Mouse (Mus musculus) cortical plate, adult 2 months (tissue): ENCODE data around the gene Nrxn2. TPM values are rescaled to one million over a fixed set of nuclear protein-coding genes. Genes with fewer than 3 reads are reported as not detected.

Source experiments
- H3K27ac ChIP-seq: fragments of 200-500 bp; 2 replicates; pipeline ENCODE4 v1.5.1; 2012; ENCODE audit warnings: low read length, control low read depth, inconsistent platforms; ENCODE audit not compliant: insufficient read depth
- H3K4me1 ChIP-seq: fragments of 200-500 bp; 2 replicates; pipeline ENCODE4 v1.6.1; 2011; ENCODE audit warnings: low read length; ENCODE audit not compliant: control insufficient read depth, insufficient read depth
- H3K4me3 ChIP-seq: fragments of 200-500 bp; 2 replicates; pipeline ENCODE4 v1.5.1; 2011; ENCODE audit warnings: mild to moderate bottlenecking, low read length, control low read depth; ENCODE audit not compliant: insufficient read depth
- CTCF ChIP-seq: fragments of 200-500 bp; IDR thresholded peaks from 2 replicates; pipeline ENCODE4 v1.5.1; 2011; ENCODE audit warnings: mild to moderate bottlenecking, control low read depth, low read length; ENCODE audit not compliant: insufficient read depth; ENCODE audit errors: extremely low read depth
- POLR2A ChIP-seq: fragments of 200-500 bp; IDR thresholded peaks from 2 replicates; pipeline ENCODE4 v1.6.1; 2011; ENCODE audit warnings: mild to moderate bottlenecking, low read length, control low read depth; ENCODE audit not compliant: insufficient read depth; ENCODE audit errors: extremely low read depth
- polyA plus RNA-seq: library from polyadenylated mRNA; depleted of rRNA; stranded (reverse); fragments of >200 nt; gene quantifications from 2 replicates; pipeline ENCODE4 v1.2.3, GENCODE M21; 2012

Gene Nrxn2
- polyA plus RNA-seq, 1 experiment, result 279 TPM

- Histone ChIP-seq H3K4me3 (peak overlapping the region; percentile 84; the same call in 1 of the 2 replicates), H3K4me1 (peaks cover 21% of the 10 kb centered on the region), H3K27ac (peak overlapping the region; percentile 43; the same call in 1 of the 2 replicates)
- no peak for TF ChIP-seq CTCF
- no peak for TF ChIP-seq POLR2A
Measured at GRCm38 (mm10) chr19:6503926-6504655, 85.6 kb downstream of the Nrxn2 start.

GRCm38 (mm10) chr19:6504656-6505045 lies 86.1 kb downstream of the Nrxn2 start:
- H3K4me3 ChIP-seq, result no peak overlapping the region
- TF ChIP-seq CTCF (no peak), POLR2A (no peak)

GRCm38 (mm10) chr19:6507393-6507792 lies 88.9 kb downstream of the Nrxn2 start:
- Histone ChIP-seq H3K4me1 (peaks cover 28% of the 10 kb centered on the region), H3K27ac (peak overlapping the region; percentile 6; the same call in 1 of the 2 replicates), H3K4me3 (no peak overlapping the region)
- TF ChIP-seq POLR2A (no peak), CTCF (no peak)

More at GRCm38 (mm10) chr19:6504656-6505045, 86.1 kb downstream of the Nrxn2 start:
- peaks cover 21% of the 10 kb centered on the region for H3K4me1 ChIP-seq
- H3K27ac ChIP-seq, result peak overlapping the region; percentile 43

GRCm38 (mm10) chr19:6509881-6510280 lies 91.3 kb downstream of the Nrxn2 start:
- TF ChIP-seq CTCF (no peak), POLR2A (no peak)
- Histone ChIP-seq H3K4me3 (no peak overlapping the region), H3K27ac (no peak overlapping the region), H3K4me1 (peaks cover 24% of the 10 kb centered on the region)

GRCm38 (mm10) chr19:6510546-6510945 lies 92.0 kb downstream of the Nrxn2 start:
- Histone ChIP-seq H3K27ac (no peak overlapping the region; the same call in 1 of the 2 replicates), H3K4me3 (no peak overlapping the region), H3K4me1 (peaks cover 21% of the 10 kb centered on the region)
- TF ChIP-seq POLR2A (no peak), CTCF (no peak)

- TF ChIP-seq POLR2A (no peak), CTCF (no peak)
- H3K4me3 ChIP-seq, result no peak overlapping the region
- no peak overlapping the region for H3K27ac ChIP-seq
- peaks cover 14% of the 10 kb centered on the region for H3K4me1 ChIP-seq
Measured at GRCm38 (mm10) chr19:6513389-6514139, 95.0 kb downstream of the Nrxn2 start.

GRCm38 (mm10) chr19:6514940-6515339 lies 96.4 kb downstream of the Nrxn2 start:
- no peak overlapping the region for H3K27ac ChIP-seq
- H3K4me3 ChIP-seq, result no peak overlapping the region
- TF ChIP-seq POLR2A (no peak), CTCF (no peak)
- peaks cover 17% of the 10 kb centered on the region for H3K4me1 ChIP-seq

GRCm38 (mm10) chr19:6515448-6515847 lies 96.9 kb downstream of the Nrxn2 start:
- Histone ChIP-seq H3K27ac (no peak overlapping the region), H3K4me3 (no peak overlapping the region), H3K4me1 (peaks cover 13% of the 10 kb centered on the region)
- TF ChIP-seq CTCF (no peak), POLR2A (no peak)

GRCm38 (mm10) chr19:6516153-6516552 lies 97.6 kb downstream of the Nrxn2 start:
- no peak for TF ChIP-seq CTCF
- no peak for TF ChIP-seq POLR2A

GRCm38 (mm10) chr19:6518601-6519000 lies 100.1 kb downstream of the Nrxn2 start:
- H3K4me3 ChIP-seq, result no peak overlapping the region
- TF ChIP-seq POLR2A (no peak), CTCF (no peak)
- H3K4me1 ChIP-seq, result peaks cover 18% of the 10 kb centered on the region
- peak overlapping the region; percentile 24; the same call in 1 of the 2 replicates for H3K27ac ChIP-seq

More at GRCm38 (mm10) chr19:6516153-6516552, 97.6 kb downstream of the Nrxn2 start:
- H3K27ac ChIP-seq, result no peak overlapping the region
- peaks cover 13% of the 10 kb centered on the region for H3K4me1 ChIP-seq
- no peak overlapping the region for H3K4me3 ChIP-seq
